Mouse (Mus musculus): ENCODE measurements around the gene Rbm20. TPM values are rescaled to one million over a fixed set of nuclear protein-coding genes. Genes with fewer than 3 reads are reported as not detected.

Rbm20 gene
- total and polyA plus RNA-seq, 3 experiments: 0.05 to 0.56 (median 0.08) TPM

GRCm38 (mm10) chr19:53889555-53889954, 212.4 kb downstream of the Rbm20 start:
- dilution Hi-C loops (cut with MboI; ENCODE audit: extremely low pct_ligation_motif_present, extremely low pct_unique_long_range_greater_than_20kb, low sequenced_read_pairs): no loop called here
- Histone ChIP-seq H3K36me3 (replicated peaks in 1 of 2; ENCODE audit: control insufficient read depth in 1 of 2, insufficient read depth in 1 of 2, low read length in 1 of 2) (no peaks in the 10 kb centered on the region), H3K79me2 (replicated peaks; ENCODE audit: control insufficient read depth, extremely low read depth, insufficient read depth, poor library complexity, severe bottlenecking) (no peaks in the 10 kb centered on the region), H3K4me2 (ENCODE audit: insufficient read depth, low read depth, poor library complexity, severe bottlenecking) (no peak overlapping the region), H3K9ac (ENCODE audit: insufficient read depth, low read depth) (no peak overlapping the region), H3K4me3 (replicated peaks in 1 of 3; ENCODE audit: low read depth in 2 of 3, low read length in 2 of 3, poor library complexity in 1 of 3) (no peak overlapping the region), H3K9me3 (replicated peaks; ENCODE audit: low read length) (no peaks in the 10 kb centered on the region), H3K4me1 (ENCODE audit: control insufficient read depth in 1 of 2, insufficient read depth in 2 of 2) (peaks cover 24 to 53% of the 10 kb centered on the region in 2 experiments), H3K27me3 (replicated peaks) (no peaks in the 10 kb centered on the region), H3K27ac (ENCODE audit: insufficient read depth, low read depth) (no peak overlapping the region)
- in situ Hi-C loops (cut with MboI; ENCODE audit: low pct_ligation_motif_present, low pct_unique_long_range_greater_than_20kb, low sequenced_read_pairs): no loop called here
- no peak for DNase-seq (ENCODE audit: extremely low read depth)
- no peak for TF ChIP-seq SMC3 (IDR thresholded peaks at IDR 0.05; ENCODE audit: low read depth, low read length)
- peak; percentile 30; the same call in 1 of the 2 replicates for TF ChIP-seq BHLHE40 (IDR thresholded peaks at IDR 0.05; ENCODE audit: low read depth, low read length)

GRCm38 (mm10) chr19:53890274-53890673, 213.2 kb downstream of the Rbm20 start:
- in situ Hi-C loops (cut with MboI; ENCODE audit: low pct_ligation_motif_present, low pct_unique_long_range_greater_than_20kb, low sequenced_read_pairs): no loop called here
- Histone ChIP-seq H3K36me3 (replicated peaks in 1 of 2; ENCODE audit: control insufficient read depth in 1 of 2, insufficient read depth in 1 of 2, low read length in 1 of 2) (no peaks in the 10 kb centered on the region), H3K9me3 (replicated peaks; ENCODE audit: low read length) (no peaks in the 10 kb centered on the region), H3K27me3 (replicated peaks) (no peaks in the 10 kb centered on the region), H3K27ac (ENCODE audit: insufficient read depth, low read depth) (no peak overlapping the region), H3K4me1 (ENCODE audit: control insufficient read depth in 1 of 2, insufficient read depth in 2 of 2) (peaks cover 29 to 60% of the 10 kb centered on the region in 2 experiments), H3K4me2 (ENCODE audit: insufficient read depth, low read depth, poor library complexity, severe bottlenecking) (no peak overlapping the region), H3K4me3 (replicated peaks in 1 of 3; ENCODE audit: low read depth in 2 of 3, low read length in 2 of 3, poor library complexity in 1 of 3) (no peak overlapping the region), H3K79me2 (replicated peaks; ENCODE audit: control insufficient read depth, extremely low read depth, insufficient read depth, poor library complexity, severe bottlenecking) (no peaks in the 10 kb centered on the region), H3K9ac (ENCODE audit: insufficient read depth, low read depth) (no peak overlapping the region)
- DNase-seq (ENCODE audit: extremely low read depth): no peak
- dilution Hi-C loops (cut with MboI; ENCODE audit: extremely low pct_ligation_motif_present, extremely low pct_unique_long_range_greater_than_20kb, low sequenced_read_pairs): no loop called here
- TF ChIP-seq MEF2A (IDR thresholded peaks at IDR 0.05; ENCODE audit: borderline replicate concordance, low read depth, low read length) (no peak), JUN (IDR thresholded peaks at IDR 0.05; ENCODE audit: insufficient read depth, low read depth, low read length) (no peak), MXI1 (IDR thresholded peaks at IDR 0.05; ENCODE audit: low read depth, low read length) (no peak), NELFE (IDR thresholded peaks at IDR 0.05; ENCODE audit: low read depth, low read length) (no peak), MAX (IDR thresholded peaks at IDR 0.05; ENCODE audit: low read length) (no peak), POLR2A (IDR thresholded peaks at IDR 0.05; ENCODE audit: low read depth, low read length) (no peak), SMC3 (IDR thresholded peaks at IDR 0.05; ENCODE audit: low read depth, low read length) (no peak), UBTF (IDR thresholded peaks at IDR 0.05; ENCODE audit: low read depth, low read length) (no peak), KAT2A (IDR thresholded peaks at IDR 0.05; ENCODE audit: insufficient replicate concordance, low read length) (no peak), SIN3A (IDR thresholded peaks at IDR 0.05; ENCODE audit: low read length) (no peak)

- Histone ChIP-seq H3K27me3 (replicated peaks) (no peaks in the 10 kb centered on the region), H3K4me1 (ENCODE audit: control insufficient read depth in 1 of 2, insufficient read depth in 2 of 2) (peaks cover 30 to 66% of the 10 kb centered on the region in 2 experiments), H3K9ac (ENCODE audit: insufficient read depth, low read depth) (no peak overlapping the region), H3K36me3 (replicated peaks in 1 of 2; ENCODE audit: control insufficient read depth in 1 of 2, insufficient read depth in 1 of 2, low read length in 1 of 2) (no peaks in the 10 kb centered on the region), H3K27ac (ENCODE audit: insufficient read depth, low read depth) (no peak overlapping the region), H3K4me3 (replicated peaks in 1 of 3; ENCODE audit: low read depth in 2 of 3, low read length in 2 of 3, poor library complexity in 1 of 3) (no peak overlapping the region), H3K9me3 (replicated peaks; ENCODE audit: low read length) (no peaks in the 10 kb centered on the region), H3K4me2 (ENCODE audit: insufficient read depth, low read depth, poor library complexity, severe bottlenecking) (no peak overlapping the region), H3K79me2 (replicated peaks; ENCODE audit: control insufficient read depth, extremely low read depth, insufficient read depth, poor library complexity, severe bottlenecking) (no peaks in the 10 kb centered on the region)
- in situ Hi-C loops (cut with MboI; ENCODE audit: low pct_ligation_motif_present, low pct_unique_long_range_greater_than_20kb, low sequenced_read_pairs): no loop called here
- dilution Hi-C loops (cut with MboI; ENCODE audit: extremely low pct_ligation_motif_present, extremely low pct_unique_long_range_greater_than_20kb, low sequenced_read_pairs): no loop called here
- TF ChIP-seq NELFE (IDR thresholded peaks at IDR 0.05; ENCODE audit: low read depth, low read length) (no peak), RCOR1 (conservative IDR thresholded peaks at IDR 0.05; ENCODE audit: low read depth, low read length) (no peak), JUND (conservative IDR thresholded peaks at IDR 0.05; ENCODE audit: low read depth, low read length) (no peak), JUN (IDR thresholded peaks at IDR 0.05; ENCODE audit: insufficient read depth, low read depth, low read length) (no peak), SMC3 (IDR thresholded peaks at IDR 0.05; ENCODE audit: low read depth, low read length) (no peak), TCF12 (IDR thresholded peaks at IDR 0.05; ENCODE audit: low read depth, low read length) (no peak), ZNF384 (IDR thresholded peaks at IDR 0.05; ENCODE audit: low read depth, low read length) (no peak), CHD1 (IDR thresholded peaks at IDR 0.05; ENCODE audit: low read depth, low read length) (no peak), RAD21 (IDR thresholded peaks at IDR 0.05; ENCODE audit: low read depth, low read length) (no peak), ELF1 (IDR thresholded peaks at IDR 0.05; ENCODE audit: low read depth, low read length) (no peak), GABPA (IDR thresholded peaks at IDR 0.05; ENCODE audit: insufficient replicate concordance, low read depth, low read length) (no peak), USF1 (IDR thresholded peaks at IDR 0.05; ENCODE audit: low read depth, low read length) (no peak), MEF2A (IDR thresholded peaks at IDR 0.05; ENCODE audit: borderline replicate concordance, low read depth, low read length) (no peak), ETS1 (conservative IDR thresholded peaks at IDR 0.05; ENCODE audit: low read depth, low read length) (no peak), MXI1 (IDR thresholded peaks at IDR 0.05; ENCODE audit: low read depth, low read length) (no peak), ZMIZ1 (IDR thresholded peaks at IDR 0.05; ENCODE audit: low read depth, low read length) (no peak), MAZ (IDR thresholded peaks at IDR 0.05; ENCODE audit: low read depth, low read length) (no peak), KAT2A (IDR thresholded peaks at IDR 0.05; ENCODE audit: insufficient replicate concordance, low read length) (no peak), ZC3H11A (IDR thresholded peaks at IDR 0.05; ENCODE audit: low read depth, low read length) (no peak)
- DNase-seq (ENCODE audit: extremely low read depth): no peak
These were observed 213.7 kb downstream of the Rbm20 start for GRCm38 (mm10) chr19:53890781-53891251.

All from CH12.LX (cell line).